In genomic region chr16:55185370-55185769, GRCm38 (mm10) we compare ENCODE assay signal across 19 mouse cellular contexts.
"Had no signal": no experiment of that assay in that cellular context is flagged by ENCODE, and none has a peak within 500 bp of the region (broad histone marks: within the 10 kb centered on the region; RNA-seq: fewer than 3 reads in every experiment).

No protein-coding gene starts in this region.

- H3K4me1 ChIP-seq: limb, embryonic 12.5 days; limb, embryonic 15.5 days; midbrain, embryonic 13.5 days; neural tube, embryonic 13.5 days had no signal

- H3K27ac ChIP-seq: kidney, postnatal 0 days; layer of hippocampus, adult 2 months; limb, embryonic 12.5 days; limb, embryonic 15.5 days; liver, embryonic 14.5 days; macrophage; midbrain, embryonic 13.5 days; neural tube, embryonic 13.5 days had no signal

- DNase-seq: kidney, postnatal 25 days; layer of hippocampus, adult 9-11 months; liver, postnatal 0 days; lung, embryonic 14.5 days; retina, postnatal 1 day; right cerebral cortex, postnatal 25 days; thymus, adult 18-20 months; thymus, postnatal 36 days had no signal

- H3K27me3 ChIP-seq: limb, embryonic 12.5 days; limb, embryonic 15.5 days; midbrain, embryonic 13.5 days; neural tube, embryonic 13.5 days had no signal

- H3K9ac ChIP-seq: limb, embryonic 12.5 days; limb, embryonic 15.5 days; liver, embryonic 14.5 days; liver, postnatal 0 days; lung, embryonic 14.5 days; midbrain, embryonic 13.5 days; neural tube, embryonic 13.5 days had no signal

- ATAC-seq: liver, postnatal 0 days; lung, postnatal 0 days; midbrain, embryonic 13.5 days had no signal

- H3K4me3 ChIP-seq: layer of hippocampus, adult 2 months; limb, embryonic 12.5 days; limb, embryonic 15.5 days; midbrain, embryonic 13.5 days; myocyte; neural tube, embryonic 13.5 days had no signal

- H3K9me3 ChIP-seq: limb, embryonic 12.5 days; limb, embryonic 15.5 days; midbrain, embryonic 13.5 days; neural tube, embryonic 13.5 days had no signal

- H3K4me2 ChIP-seq: limb, embryonic 12.5 days; limb, embryonic 15.5 days; liver, embryonic 11.5 days; lung, embryonic 14.5 days; midbrain, embryonic 13.5 days; neural tube, embryonic 13.5 days had no signal

- H3K36me3 ChIP-seq: limb, embryonic 12.5 days; limb, embryonic 15.5 days; midbrain, embryonic 13.5 days; neural tube, embryonic 13.5 days had no signal
